In genomic region chr9:51962975-51963701, GRCm38 (mm10) we compare ENCODE assay signal across 8 mouse cellular contexts. TPM values are rescaled to one million over a fixed set of nuclear protein-coding genes. Genes with fewer than 3 reads are reported as not detected.
DNase-seq lines count a peak whose midpoint lies in the region; TF ChIP-seq lines count a peak whose summit lies in the region.

Fdx1 (minus strand) TSS chr9:51963556.

- H3K79me2 ChIP-seq in heart, adult 2 months (replicated peaks; ENCODE audit: control insufficient read depth, insufficient read depth, low read length) = no peaks in the 10 kb centered on the region; the same call in 1 of the 2 replicates
- H3K79me2 ChIP-seq in liver, adult 2 months (ENCODE audit: control insufficient read depth, insufficient read depth, low read length) = peaks cover 20% of the 10 kb centered on the region; the same call in 1 of the 2 replicates
- no peaks in the 10 kb centered on the region for H3K79me2 ChIP-seq in myocyte (ENCODE audit: control insufficient read depth, insufficient read depth)

- no peaks in the 10 kb centered on the region for H3K9me3 ChIP-seq in embryonic facial prominence, embryonic 10.5 days

- no peak for TF ChIP-seq EP300 in heart, adult 2 months (IDR thresholded peaks at IDR 0.05; ENCODE audit: insufficient read depth, low read depth, low read length)

- no peaks in the 10 kb centered on the region for H3K36me3 ChIP-seq in embryonic facial prominence, embryonic 10.5 days (replicated peaks)
- H3K36me3 ChIP-seq in heart, adult 2 months (ENCODE audit: control insufficient read depth, insufficient read depth, low read length) = peaks cover 17% of the 10 kb centered on the region
- H3K36me3 ChIP-seq in liver, adult 2 months (ENCODE audit: control insufficient read depth, insufficient read depth, low read length) = peaks cover 7% of the 10 kb centered on the region; the same call in 1 of the 2 replicates
- no peaks in the 10 kb centered on the region for H3K36me3 ChIP-seq in myocyte (ENCODE audit: control insufficient read depth, insufficient read depth)

- TF ChIP-seq POLR2A in heart, adult 2 months (IDR thresholded peaks at IDR 0.05; ENCODE audit: insufficient read depth, low read depth, low read length) = peak; percentile 73; the same call in 1 of the 2 replicates
- peak; percentile 97 for TF ChIP-seq POLR2A in liver, adult 2 months (IDR thresholded peaks at IDR 0.05; ENCODE audit: extremely low read depth, insufficient read depth, low read length)
- peak; percentile 82 for TF ChIP-seq POLR2A in myocyte (IDR thresholded peaks at IDR 0.05; ENCODE audit: insufficient read length, low read depth)

- intact Hi-C loops in heart, adult 2 months (cut with DNase I) = loop anchor here (5.0 kb wide), 1 partner anchor 209 kb away; no protein-coding TSS in a partner anchor

- peak within 1 kb of the TSS; percentile 88 for H3K4me3 ChIP-seq in embryonic facial prominence, embryonic 10.5 days
- H3K4me3 ChIP-seq in heart, adult 2 months = peak within 1 kb of the TSS; percentile 62
- peak within 1 kb of the TSS; percentile 88 for H3K4me3 ChIP-seq in liver, adult 2 months (ENCODE audit: insufficient read depth, low read depth, low read length)
- H3K4me3 ChIP-seq in myocyte = peak within 1 kb of the TSS; percentile 33

- no peak for TF ChIP-seq CTCF in heart, adult 2 months (IDR thresholded peaks at IDR 0.05)
- TF ChIP-seq CTCF in liver, adult 2 months (IDR thresholded peaks at IDR 0.05; ENCODE audit: low read depth, low read length) = no peak

- peak within 1 kb of the TSS; percentile 91 for H3K27ac ChIP-seq in embryonic facial prominence, embryonic 10.5 days (replicated peaks)
- peak within 1 kb of the TSS; percentile 94 for H3K27ac ChIP-seq in heart, adult 2 months
- peak within 1 kb of the TSS; percentile 91 for H3K27ac ChIP-seq in liver, adult 2 months (replicated peaks; ENCODE audit: insufficient read depth, low read depth, low read length)

- peak within 1 kb of the TSS; percentile 44 for H3ac ChIP-seq in myocyte (ENCODE audit: control insufficient read depth, insufficient read length)

- peaks cover 14% of the 10 kb centered on the region for H3K27me3 ChIP-seq in embryonic facial prominence, embryonic 10.5 days (replicated peaks; ENCODE audit: low read depth, poor library complexity, severe bottlenecking)
- H3K27me3 ChIP-seq in heart, adult 2 months (ENCODE audit: control insufficient read depth, insufficient read depth, low read length) = no peaks in the 10 kb centered on the region
- H3K27me3 ChIP-seq in liver, adult 2 months (ENCODE audit: control insufficient read depth, insufficient read depth, low read length) = no peaks in the 10 kb centered on the region
- H3K27me3 ChIP-seq in myocyte (ENCODE audit: control insufficient read depth, insufficient read depth, insufficient read length) = no peaks in the 10 kb centered on the region

- H3K9ac ChIP-seq in heart, adult 2 months (ENCODE audit: low read depth, low read length) = peak within 1 kb of the TSS; percentile 81
- peak within 1 kb of the TSS; percentile 97 for H3K9ac ChIP-seq in liver, adult 2 months (ENCODE audit: low read depth, low read length)

- WGBS in embryonic facial prominence, embryonic 10.5 days = under 1% methylated on average over 81 of the region's 81 CpGs
- under 1% methylated on average over 80 of the region's 81 CpGs for WGBS in heart, adult 2 months
- under 1% methylated on average over 81 of the region's 81 CpGs for WGBS in liver, adult 2 months

- DNase-seq in left cerebral cortex, adult 18-20 months (ENCODE audit: low spot score in 2 of 2) = peak; percentile 56 to 59
- DNase-seq in left cerebral cortex, adult 11 months (ENCODE audit: low spot score) = no peak
- DNase-seq in embryonic facial prominence, embryonic 10.5 days (ENCODE audit: low spot score) = peak; percentile 84
- peak; percentile 89 to 90 for DNase-seq in heart, adult 2 months
- peak; percentile 90 to 92 for DNase-seq in kidney, adult 8-10 months
- peak; percentile 86 for DNase-seq in liver, adult 2 months (ENCODE audit: extremely low read depth, low read depth, low spot score)
- peak; percentile 51 to 77 for DNase-seq in spleen, postnatal 4 days (ENCODE audit: low spot score in 2 of 2)

- H3K4me2 ChIP-seq in myocyte (ENCODE audit: low read depth) = peak within 1 kb of the TSS; percentile 94

- H3K4me1 ChIP-seq in embryonic facial prominence, embryonic 10.5 days = peaks cover 18% of the 10 kb centered on the region
- peaks cover 5% of the 10 kb centered on the region for H3K4me1 ChIP-seq in heart, adult 2 months (ENCODE audit: control insufficient read depth, insufficient read depth, low read length)
- peaks cover 12% of the 10 kb centered on the region for H3K4me1 ChIP-seq in liver, adult 2 months (ENCODE audit: control insufficient read depth, insufficient read depth, low read length)

TF ChIP-seq in myocyte, 11 proteins besides CTCF, POLR2A, EP300 and RAD21:
- peak; percentile 65 for TF ChIP-seq POLR2AphosphoS2 (IDR thresholded peaks at IDR 0.05; ENCODE audit: insufficient read length, low read depth)
- no peak for TF ChIP-seq CEBPB (IDR thresholded peaks at IDR 0.05; ENCODE audit: insufficient read depth, poor library complexity, severe bottlenecking)
- TF ChIP-seq TCF3 (IDR thresholded peaks at IDR 0.05; ENCODE audit: insufficient read length, low read depth) = no peak
- no peak for TF ChIP-seq TCF12 (IDR thresholded peaks at IDR 0.05; ENCODE audit: insufficient read depth, poor library complexity, severe bottlenecking)
- TF ChIP-seq MYOD1 (IDR thresholded peaks at IDR 0.05; ENCODE audit: control insufficient read depth in 1 of 3, insufficient read length in 2 of 3, low read depth in 2 of 3) = no peak
- no peak for TF ChIP-seq E2F4 (IDR thresholded peaks at IDR 0.05; ENCODE audit: insufficient read depth)
- TF ChIP-seq USF1 (IDR thresholded peaks at IDR 0.05; ENCODE audit: low read depth) = no peak
- no peak for TF ChIP-seq SRF (IDR thresholded peaks at IDR 0.05; ENCODE audit: control insufficient read depth, insufficient read length, low read depth)
- peak in 1 of 3 experiments; percentile 28 for TF ChIP-seq MYOG (IDR thresholded peaks at IDR 0.05; ENCODE audit: control insufficient read depth in 1 of 3, insufficient read depth in 1 of 3, insufficient read length in 2 of 3, low read depth in 2 of 3)
- no peak for TF ChIP-seq REST (IDR thresholded peaks at IDR 0.05; ENCODE audit: insufficient read depth, insufficient read length)
- TF ChIP-seq MAX (IDR thresholded peaks at IDR 0.05; ENCODE audit: low read depth) = no peak

RNA-seq across cellular contexts. Expression of gene Fdx1, which starts in this region (rescaled TPM):
- 10 to 100 TPM; 19.3 to 20.2 TPM for total RNA-seq in left cerebral cortex, adult 18-20 months (2021)
- polyA plus RNA-seq in embryonic facial prominence, embryonic 10.5 days (2016; fragmentation: Nextera tagmentation; extraction: Ambion mirVana) = 53.9 and 59.5 TPM in 2 replicates
- 100 to 1,000 TPM in 1 of 2 experiments, 10 to 100 TPM in 1; 90.9 to 113 TPM for total RNA-seq in heart, adult 2 months (2021)
- polyA plus RNA-seq in heart, adult 2 months (2012; rRNA removed) = 82.0 and 84.3 TPM in 2 replicates
- total RNA-seq in liver, adult 2 months (2014; rRNA removed) = 144 and 160 TPM in 2 replicates
- 290 and 313 TPM in 2 replicates for polyA plus RNA-seq in liver, adult 2 months (2012; rRNA removed)
- 16.0 TPM for polyA plus RNA-seq in myocyte (2012; fragmentation: generic; extraction: Trizol)

Comparison
In these comparisons a context has a peak if more than half of its experiments do, and no peak if none do; other contexts are left out.
1. H3K4me3 ChIP-seq: peak in every context shown above with its lines; median percentile 88 in embryonic facial prominence, embryonic 10.5 days; 88 in liver, adult 2 months; 62 in heart, adult 2 months; 33 in myocyte.